Mouse (Mus musculus): ENCODE measurements around the gene Sft2d1. TPM values are rescaled to one million over a fixed set of nuclear protein-coding genes. Genes with fewer than 3 reads are reported as not detected.

Sft2d1 gene
- polyA plus RNA-seq, 1 experiment from 2014 or later: 87.8 TPM

- 19% methylated on average over 13 of the region's 13 CpGs for WGBS
- H3K4me1 ChIP-seq: peaks cover 72% of the 10 kb centered on the region
These were observed 59.8 kb downstream of the Sft2d1 start for GRCm38 (mm10) chr17:8370634-8371229.

GRCm38 (mm10) chr17:8371834-8372233, 60.9 kb downstream of the Sft2d1 start:
- Histone ChIP-seq H3K4me2 (peak overlapping the region; percentile 51), H3K36me3 (replicated peaks) (no peaks in the 10 kb centered on the region), H3K9me3 (no peaks in the 10 kb centered on the region), H3K27ac (peak overlapping the region; percentile 97), H3K27me3 (no peaks in the 10 kb centered on the region), H3K4me1 (peaks cover 72% of the 10 kb centered on the region), H3K4me3 (replicated peaks) (peak overlapping the region; percentile 34), H3K9ac (peak overlapping the region; percentile 47)
- peak; percentile 80 for ATAC-seq (ENCODE audit: low FRiP score)
- WGBS: 1% methylated on average over 7 of the region's 7 CpGs

More at GRCm38 (mm10) chr17:8370634-8371229, 59.8 kb downstream of the Sft2d1 start:
- no peak for ATAC-seq (ENCODE audit: low FRiP score)
- Histone ChIP-seq H3K4me3 (replicated peaks) (no peak overlapping the region), H3K9ac (peak overlapping the region; percentile 47; the same call in 1 of the 2 replicates), H3K36me3 (replicated peaks) (no peaks in the 10 kb centered on the region), H3K27me3 (no peaks in the 10 kb centered on the region), H3K27ac (peak overlapping the region; percentile 97), H3K4me2 (0 out of 2 replicates have a peak overlapping the region, but pooled peaks have one; percentile 3), H3K9me3 (no peaks in the 10 kb centered on the region)

- WGBS: under 1% methylated on average over 18 of the region's 18 CpGs
- H3K4me3 ChIP-seq (replicated peaks): peak overlapping the region; percentile 34
These were observed 61.6 kb downstream of the Sft2d1 start for GRCm38 (mm10) chr17:8372286-8373046.

More at GRCm38 (mm10) chr17:8372286-8373046, 61.6 kb downstream of the Sft2d1 start:
- no peaks in the 10 kb centered on the region for H3K9me3 ChIP-seq
- ATAC-seq (ENCODE audit: low FRiP score): peak; percentile 19
- no peaks in the 10 kb centered on the region for H3K36me3 ChIP-seq (replicated peaks)
- H3K27ac ChIP-seq: peak overlapping the region; percentile 97
- H3K27me3 ChIP-seq: no peaks in the 10 kb centered on the region
- peak overlapping the region; percentile 51 for H3K4me2 ChIP-seq
- peak overlapping the region; percentile 47 for H3K9ac ChIP-seq
- peaks cover 66% of the 10 kb centered on the region for H3K4me1 ChIP-seq

Other genes with a start within 250 kb of the Sft2d1 start
- gene Gm49673, start 163.3 kb upstream of the Sft2d1 start, polyA plus RNA-seq (2016; fragmentation: Nextera tagmentation; extraction: Ambion mirVana): 0.23 and 0.29 TPM in 2 replicates
- gene Rnaset2a, start 163.0 kb upstream of the Sft2d1 start, polyA plus RNA-seq (2016; fragmentation: Nextera tagmentation; extraction: Ambion mirVana): 14.6 TPM in 2 replicates
- gene Fgfr1op, start 145.6 kb upstream of the Sft2d1 start, polyA plus RNA-seq (2016; fragmentation: Nextera tagmentation; extraction: Ambion mirVana): 39.6 and 41.6 TPM in 2 replicates
- not detected in 2 replicates for gene Ccr6, start 75.1 kb upstream of the Sft2d1 start, polyA plus RNA-seq (2016; fragmentation: Nextera tagmentation; extraction: Ambion mirVana)
- 122 and 124 TPM in 2 replicates for gene Mpc1, start 28.2 kb upstream of the Sft2d1 start, polyA plus RNA-seq (2016; fragmentation: Nextera tagmentation; extraction: Ambion mirVana)
- 3.7 and 4.1 TPM in 2 replicates for gene Prr18, start 26.4 kb downstream of the Sft2d1 start, polyA plus RNA-seq (2016; fragmentation: Nextera tagmentation; extraction: Ambion mirVana)
- gene T2, start 44.9 kb downstream of the Sft2d1 start, polyA plus RNA-seq (2016; fragmentation: Nextera tagmentation; extraction: Ambion mirVana): 0.44 and 0.55 TPM in 2 replicates
- gene T, start 123.3 kb downstream of the Sft2d1 start, polyA plus RNA-seq (2016; fragmentation: Nextera tagmentation; extraction: Ambion mirVana): 0.74 and 1.2 TPM in 2 replicates
- 9.0 and 10.7 TPM in 2 replicates for gene Pde10a, start 214.3 kb downstream of the Sft2d1 start, polyA plus RNA-seq (2016; fragmentation: Nextera tagmentation; extraction: Ambion mirVana)